Mouse (Mus musculus) hindbrain, embryonic 15.5 days (tissue): Measurements from ENCODE around the gene Scgb1c1. TPM values are rescaled to one million over a fixed set of nuclear protein-coding genes. Genes with fewer than 3 reads are reported as not detected.

Experiments used
- ATAC-seq: fragments of 200-750 bp; cut with Nextera tagmentation; 2 replicates; pipeline ENCODE4 v1.8.0; 2017; ENCODE audit warnings: low read depth, moderate number of reproducible peaks, moderate TSS enrichment; ENCODE audit not compliant: low FRiP score
- H3K27ac ChIP-seq: fragments of 300-500 bp; sonication (generic); replicated peaks from 2 replicates; pipeline ENCODE4 v1.5.1; 2015; ENCODE audit warnings: mild to moderate bottlenecking, inconsistent platforms
- H3K27me3 ChIP-seq: fragments of 300-500 bp; sonication (generic); 2 replicates; pipeline ENCODE4 v1.6.1; 2015; ENCODE audit warnings: control low read depth, inconsistent platforms
- H3K36me3 ChIP-seq: fragments of 300-500 bp; sonication (generic); 2 replicates; pipeline ENCODE4 v1.6.1; 2015; ENCODE audit warnings: control low read depth, inconsistent platforms
- H3K4me1 ChIP-seq: fragments of 300-500 bp; sonication (generic); replicated peaks from 2 replicates; pipeline ENCODE4 v1.6.1; 2015; ENCODE audit warnings: control low read depth, inconsistent platforms
- H3K4me2 ChIP-seq: fragments of 300-500 bp; sonication (generic); 2 replicates; pipeline ENCODE4 v1.6.1; 2015; ENCODE audit warnings: moderate library complexity, mild to moderate bottlenecking, inconsistent platforms
- H3K4me3 ChIP-seq: fragments of 300-500 bp; sonication (generic); 2 replicates; pipeline ENCODE4 v1.5.1; 2015; ENCODE audit warnings: mild to moderate bottlenecking, inconsistent platforms
- H3K9ac ChIP-seq: fragments of 300-500 bp; sonication (generic); 2 replicates; pipeline ENCODE4 v1.6.1; 2015; ENCODE audit warnings: inconsistent platforms
- H3K9me3 ChIP-seq: fragments of 300-500 bp; sonication (generic); 2 replicates; pipeline ENCODE4 v1.6.1; 2016; ENCODE audit warnings: control low read depth, inconsistent platforms
- WGBS: fragments of 180-500 bp; shearing (Covaris S2); methylation state at CpG from one replicate; pipeline ENCODE4 v1.1.7; 2015; 5-methylcytosine and 5-hydroxymethylcytosine counted together
- polyA plus RNA-seq: library from polyadenylated mRNA; unstranded; fragments of >200 nt; fragmentation: Nextera tagmentation; extraction: Ambion mirVana; gene quantifications from 2 replicates; pipeline ENCODE4 v1.2.1, GENCODE M21; 2015

Gene Scgb1c1
- not detected in 2 replicates for polyA plus RNA-seq

GRCm38 (mm10) chr7:140844905-140845665 is at the start of gene Scgb1c1:
TSS of gene Scgb1c1 (plus strand) at chr7:140845547.
- peaks cover 7% of the 10 kb centered on the region; the same call in 1 of the 2 replicates for H3K27me3 ChIP-seq
- WGBS: 33% methylated on average over 14 of the region's 14 CpGs
- H3K4me3 ChIP-seq: no peak within 1 kb of the TSS
- H3K27ac ChIP-seq: no peak within 1 kb of the TSS
- no peaks in the 10 kb centered on the region for H3K9me3 ChIP-seq
- peak; percentile 78 for ATAC-seq
- no peak within 1 kb of the TSS for H3K9ac ChIP-seq
- H3K36me3 ChIP-seq: no peaks in the 10 kb centered on the region
- no peak within 1 kb of the TSS for H3K4me2 ChIP-seq
- H3K4me1 ChIP-seq: no peaks in the 10 kb centered on the region

GRCm38 (mm10) chr7:140797619-140798018 is 47.7 kb upstream of the Scgb1c1 start:
- Histone ChIP-seq H3K4me3 (no peak overlapping the region), H3K36me3 (no peaks in the 10 kb centered on the region), H3K9me3 (no peaks in the 10 kb centered on the region), H3K27me3 (no peaks in the 10 kb centered on the region), H3K4me2 (no peak overlapping the region), H3K4me1 (no peaks in the 10 kb centered on the region), H3K27ac (no peak overlapping the region), H3K9ac (no peak overlapping the region)
- no peak for ATAC-seq
- 90% methylated on average over 3 of the region's 3 CpGs for WGBS

- no peaks in the 10 kb centered on the region for H3K4me1 ChIP-seq
- H3K36me3 ChIP-seq: no peaks in the 10 kb centered on the region
- no peaks in the 10 kb centered on the region for H3K27me3 ChIP-seq
- H3K27ac ChIP-seq: no peak overlapping the region
- H3K9ac ChIP-seq: no peak overlapping the region
- H3K9me3 ChIP-seq: no peaks in the 10 kb centered on the region
- ATAC-seq: no peak
- H3K4me3 ChIP-seq: no peak overlapping the region
- WGBS: 75% methylated on average over 2 of the region's 2 CpGs
- H3K4me2 ChIP-seq: no peak overlapping the region
Measured at GRCm38 (mm10) chr7:140798212-140798611, 47.1 kb upstream of the Scgb1c1 start.

- Histone ChIP-seq H3K27me3 (no peaks in the 10 kb centered on the region), H3K4me1 (no peaks in the 10 kb centered on the region), H3K4me2 (no peak overlapping the region), H3K9me3 (no peaks in the 10 kb centered on the region), H3K27ac (no peak overlapping the region), H3K36me3 (no peaks in the 10 kb centered on the region), H3K9ac (no peak overlapping the region), H3K4me3 (no peak overlapping the region)
- ATAC-seq: no peak
- WGBS: 74% methylated on average over 6 of the region's 6 CpGs
Measured at GRCm38 (mm10) chr7:140802629-140803028, 42.7 kb upstream of the Scgb1c1 start.

GRCm38 (mm10) chr7:140805704-140806103 is 39.6 kb upstream of the Scgb1c1 start:
- Histone ChIP-seq H3K9me3 (no peaks in the 10 kb centered on the region), H3K27ac (no peak overlapping the region), H3K4me3 (no peak overlapping the region), H3K9ac (no peak overlapping the region), H3K4me1 (no peaks in the 10 kb centered on the region), H3K4me2 (no peak overlapping the region), H3K36me3 (peaks cover 13% of the 10 kb centered on the region), H3K27me3 (no peaks in the 10 kb centered on the region)
- WGBS: 14% methylated on average over 1 of the region's 1 CpGs
- peak; percentile 62 for ATAC-seq

GRCm38 (mm10) chr7:140810496-140810895 is 34.9 kb upstream of the Scgb1c1 start:
- H3K4me1 ChIP-seq: no peaks in the 10 kb centered on the region
- no peak overlapping the region for H3K27ac ChIP-seq
- H3K9ac ChIP-seq: no peak overlapping the region
- WGBS: 92% methylated on average over 6 of the region's 6 CpGs
- H3K27me3 ChIP-seq: no peaks in the 10 kb centered on the region
- H3K36me3 ChIP-seq: peaks cover 40% of the 10 kb centered on the region
- no peaks in the 10 kb centered on the region for H3K9me3 ChIP-seq
- H3K4me3 ChIP-seq: no peak overlapping the region
- no peak overlapping the region for H3K4me2 ChIP-seq
- ATAC-seq: no peak

- no peaks in the 10 kb centered on the region for H3K4me1 ChIP-seq
- no peaks in the 10 kb centered on the region for H3K9me3 ChIP-seq
- no peaks in the 10 kb centered on the region for H3K27me3 ChIP-seq
- 0 out of 2 replicates have a peak, but pooled peaks have one; percentile 45 for ATAC-seq
- no peak overlapping the region for H3K4me2 ChIP-seq
- H3K36me3 ChIP-seq: peaks cover 40% of the 10 kb centered on the region
- 83% methylated on average over 13 of the region's 13 CpGs for WGBS
- no peak overlapping the region for H3K9ac ChIP-seq
- peak overlapping the region; percentile 23; the same call in 1 of the 2 replicates for H3K27ac ChIP-seq
- no peak overlapping the region for H3K4me3 ChIP-seq
Measured at GRCm38 (mm10) chr7:140811714-140812113, 33.6 kb upstream of the Scgb1c1 start.

- no peak for ATAC-seq
- WGBS: 92% methylated on average over 12 of the region's 12 CpGs
- H3K9me3 ChIP-seq: no peaks in the 10 kb centered on the region
Measured at GRCm38 (mm10) chr7:140812850-140813249, 32.5 kb upstream of the Scgb1c1 start.

GRCm38 (mm10) chr7:140820173-140820572 is 25.2 kb upstream of the Scgb1c1 start:
- H3K9me3 ChIP-seq: no peaks in the 10 kb centered on the region
- peak overlapping the region; percentile 44 for H3K4me2 ChIP-seq
- no peak overlapping the region for H3K27ac ChIP-seq
- H3K27me3 ChIP-seq: 0 out of 2 replicates have a peak, but pooled peaks cover 3% of the 10 kb centered on the region
- WGBS: 50% methylated on average over 4 of the region's 4 CpGs
- no peak overlapping the region for H3K9ac ChIP-seq
- peaks cover 27% of the 10 kb centered on the region for H3K4me1 ChIP-seq
- peak; percentile 43; the same call in 1 of the 2 replicates for ATAC-seq
- H3K4me3 ChIP-seq: no peak overlapping the region
- H3K36me3 ChIP-seq: peaks cover 9% of the 10 kb centered on the region

More at GRCm38 (mm10) chr7:140812850-140813249, 32.5 kb upstream of the Scgb1c1 start:
- Histone ChIP-seq H3K9ac (no peak overlapping the region), H3K36me3 (peaks cover 44% of the 10 kb centered on the region), H3K27ac (no peak overlapping the region), H3K4me1 (peaks cover 11% of the 10 kb centered on the region; the same call in 1 of the 2 replicates), H3K27me3 (no peaks in the 10 kb centered on the region), H3K4me3 (no peak overlapping the region), H3K4me2 (no peak overlapping the region)

GRCm38 (mm10) chr7:140821305-140821652 is 24.1 kb upstream of the Scgb1c1 start:
- Histone ChIP-seq H3K27ac (peak overlapping the region; percentile 94), H3K4me1 (peaks cover 27% of the 10 kb centered on the region), H3K9ac (peak overlapping the region; percentile 67), H3K27me3 (0 out of 2 replicates have a peak, but pooled peaks cover 3% of the 10 kb centered on the region), H3K4me2 (peak overlapping the region; percentile 59), H3K36me3 (peaks cover 9% of the 10 kb centered on the region), H3K4me3 (peak overlapping the region; percentile 67), H3K9me3 (no peaks in the 10 kb centered on the region)
- ATAC-seq: peak; percentile 59
- WGBS: 41% methylated on average over 5 of the region's 5 CpGs

GRCm38 (mm10) chr7:140821653-140822329 is 23.6 kb upstream of the Scgb1c1 start, which contains the start of gene Zfp941:
TSS of gene Zfp941 (minus strand) at chr7:140822178.
- H3K36me3 ChIP-seq: peaks cover 9% of the 10 kb centered on the region
- ATAC-seq: peak; percentile 93

GRCm38 (mm10) chr7:140822731-140823130 is 22.6 kb upstream of the Scgb1c1 start:
- WGBS: 91% methylated on average over 4 of the region's 4 CpGs
- Histone ChIP-seq H3K9me3 (no peaks in the 10 kb centered on the region), H3K4me2 (no peak overlapping the region), H3K9ac (no peak overlapping the region), H3K36me3 (peaks cover 5% of the 10 kb centered on the region), H3K27me3 (0 out of 2 replicates have a peak, but pooled peaks cover 3% of the 10 kb centered on the region), H3K4me1 (peaks cover 18% of the 10 kb centered on the region), H3K4me3 (no peak overlapping the region), H3K27ac (no peak overlapping the region)
- no peak for ATAC-seq

More at GRCm38 (mm10) chr7:140821653-140822329, 23.6 kb upstream of the Scgb1c1 start, which contains the start of gene Zfp941:
- Histone ChIP-seq H3K4me2 (peak within 1 kb of the TSS; percentile 59), H3K9me3 (no peaks in the 10 kb centered on the region), H3K4me1 (peaks cover 27% of the 10 kb centered on the region), H3K27me3 (0 out of 2 replicates have a peak, but pooled peaks cover 3% of the 10 kb centered on the region), H3K9ac (peak within 1 kb of the TSS; percentile 67), H3K4me3 (peak within 1 kb of the TSS; percentile 67), H3K27ac (peak within 1 kb of the TSS; percentile 94)
- WGBS: 3% methylated on average over 21 of the region's 21 CpGs
